Mouse (Mus musculus) kidney, adult 11 months (tissue): ENCODE measurements around the gene Slirp.
A peak's percentile ranks its signal among the peaks of the same experiment; 100 is the strongest.
"Not testable (repeated sequence)": the region's sequence is repeated elsewhere in the genome, so short reads cannot be mapped to it uniquely, and the experiment has no call there.

Experiments used
- DNase-seq: peaks from one replicate; pipeline ENCODE4 v3.0.0; 2022

Slirp gene

DNA sequence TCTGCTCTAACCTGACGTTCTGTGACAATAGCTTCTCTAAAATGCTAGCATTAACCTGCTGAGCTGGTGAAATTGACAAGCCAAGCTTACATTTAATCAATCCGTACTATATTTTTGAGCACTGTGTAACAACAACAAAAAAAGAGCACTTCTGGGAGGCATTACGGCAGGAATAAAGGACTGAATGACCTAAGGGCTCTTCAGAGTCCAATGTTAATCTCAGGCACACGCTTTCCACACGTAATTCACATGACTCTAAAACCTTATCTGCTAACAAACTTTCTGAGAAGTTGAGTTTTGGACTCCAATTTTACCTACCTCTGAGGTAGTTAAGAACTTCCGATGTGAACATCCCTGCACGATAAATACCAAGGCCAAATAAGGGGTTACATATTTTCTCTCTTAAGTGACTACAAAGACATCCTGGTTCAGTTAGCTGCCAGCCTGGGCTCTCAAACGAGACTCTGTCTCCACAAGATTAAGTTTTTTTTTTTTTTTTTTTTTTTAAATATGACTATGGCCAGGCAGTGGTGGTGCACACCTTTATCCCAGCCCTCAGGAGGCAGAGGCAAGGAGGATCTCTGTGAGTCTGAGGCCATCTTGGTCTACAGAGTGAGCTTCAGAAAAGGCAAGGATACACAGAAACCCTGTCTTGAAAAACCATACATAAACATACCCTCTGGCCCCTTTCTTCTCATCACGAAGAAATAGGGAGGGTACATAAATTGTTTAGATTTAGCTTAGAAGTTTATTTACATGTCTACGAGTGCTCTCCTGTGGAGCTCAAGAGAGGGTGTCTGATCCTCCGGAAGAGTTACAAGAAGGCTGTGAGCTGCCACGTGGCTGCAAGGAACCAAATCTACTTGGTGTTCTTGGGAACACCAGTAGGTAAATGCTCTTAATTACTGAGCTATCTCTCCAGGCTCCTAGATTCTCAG, 1.2 kb upstream of the Slirp start:
- no peak for DNase-seq

DNA sequence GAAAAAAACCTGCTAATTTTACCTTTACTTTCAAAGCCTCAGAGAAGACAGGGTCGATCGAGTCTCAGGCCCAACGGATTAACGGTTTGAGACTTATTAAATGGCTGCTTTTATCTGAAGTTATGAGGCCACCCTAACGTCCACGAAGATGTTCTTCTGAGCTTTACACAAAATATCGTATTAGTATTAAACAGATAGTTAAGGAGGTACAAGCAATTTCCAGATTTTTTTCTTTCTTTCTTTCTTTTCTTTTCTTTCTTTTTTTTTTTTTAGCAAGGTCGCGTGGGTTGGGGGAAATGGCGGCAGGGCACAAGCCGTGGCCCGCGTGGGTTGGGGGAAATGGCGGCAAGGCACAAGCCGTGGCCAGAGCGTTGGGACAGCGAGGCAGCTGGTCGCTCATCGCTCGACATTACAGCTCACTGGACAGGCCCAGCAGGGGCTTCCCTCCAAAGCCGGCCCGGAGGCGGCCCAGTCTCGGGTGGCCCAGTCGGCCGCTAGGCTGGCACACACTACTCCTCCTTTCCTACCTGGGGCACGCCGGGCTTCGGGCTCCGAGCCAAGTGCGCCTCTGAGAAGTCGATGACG, 489 bp upstream of the Slirp start:
- no peak for DNase-seq

DNA sequence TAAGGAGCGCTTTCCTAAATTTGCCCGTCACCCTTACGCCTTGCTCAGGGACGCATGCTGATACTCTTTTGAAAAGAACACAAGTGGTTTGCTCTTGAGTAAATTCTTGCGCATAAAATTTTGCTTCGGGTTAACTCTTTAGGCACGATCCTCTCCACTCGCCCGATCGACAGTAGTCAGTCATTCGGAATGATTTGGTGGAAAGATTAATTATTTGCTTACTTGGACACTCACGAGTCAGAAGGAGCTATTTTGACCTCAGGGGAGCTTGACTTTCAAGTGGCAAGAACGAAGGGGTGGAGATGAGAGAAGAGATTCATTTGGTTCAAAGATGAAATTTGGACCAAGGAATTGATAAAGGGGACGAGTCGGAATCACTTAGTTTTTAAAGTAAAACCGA, 515 bp downstream of the Slirp start:
- DNase-seq = peak; percentile 21

DNA sequence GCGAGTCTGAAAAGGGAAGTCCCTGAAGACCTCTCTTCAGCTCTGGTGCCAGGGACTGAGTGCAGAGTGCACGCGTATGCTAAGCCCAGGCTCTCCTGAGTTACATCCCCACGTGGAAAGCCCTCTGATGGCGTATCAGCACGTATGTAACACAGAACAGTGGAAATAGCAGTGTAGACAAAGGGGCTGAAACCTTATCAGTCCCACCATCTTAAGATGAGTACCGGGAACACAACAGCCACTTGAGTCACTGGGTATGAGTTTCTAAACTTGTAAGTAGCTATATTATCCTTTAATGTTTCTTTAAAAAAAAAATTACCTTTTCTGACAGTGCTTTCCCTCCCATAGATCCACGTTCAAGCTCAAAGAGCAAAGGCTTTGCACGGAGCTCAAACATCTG, 5.8 kb downstream of the Slirp start:
- DNase-seq = no peak

DNA sequence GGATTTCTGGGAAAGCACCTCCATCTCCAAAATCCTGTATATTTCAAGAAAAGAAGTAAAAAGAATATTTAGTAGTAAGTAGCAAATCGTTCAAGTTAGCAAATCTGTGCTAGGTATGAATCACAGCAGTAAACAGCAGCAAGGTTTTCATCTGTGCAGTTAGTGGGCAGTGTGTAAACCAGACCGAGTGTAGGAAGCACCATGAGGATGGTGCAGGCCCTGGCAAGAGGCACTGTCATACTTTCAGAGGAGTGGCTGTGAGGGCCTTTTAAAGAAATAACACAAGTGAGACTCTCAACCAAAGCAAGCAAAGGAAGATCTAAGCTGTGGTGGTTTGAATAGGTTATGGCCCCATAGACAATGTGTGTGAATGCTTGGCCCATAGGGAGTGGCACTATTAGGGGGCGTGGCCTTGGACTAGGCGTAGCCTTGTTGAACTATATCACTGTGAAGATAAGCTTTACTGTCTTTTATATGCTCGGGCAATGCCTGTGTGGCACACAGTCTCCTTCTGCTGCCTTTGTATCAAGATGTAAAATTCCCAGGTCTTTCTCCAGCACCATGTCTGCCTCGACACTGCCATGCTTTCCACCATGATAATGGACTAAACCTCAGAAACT, 21.1 kb downstream of the Slirp start:
- no peak for DNase-seq

DNA sequence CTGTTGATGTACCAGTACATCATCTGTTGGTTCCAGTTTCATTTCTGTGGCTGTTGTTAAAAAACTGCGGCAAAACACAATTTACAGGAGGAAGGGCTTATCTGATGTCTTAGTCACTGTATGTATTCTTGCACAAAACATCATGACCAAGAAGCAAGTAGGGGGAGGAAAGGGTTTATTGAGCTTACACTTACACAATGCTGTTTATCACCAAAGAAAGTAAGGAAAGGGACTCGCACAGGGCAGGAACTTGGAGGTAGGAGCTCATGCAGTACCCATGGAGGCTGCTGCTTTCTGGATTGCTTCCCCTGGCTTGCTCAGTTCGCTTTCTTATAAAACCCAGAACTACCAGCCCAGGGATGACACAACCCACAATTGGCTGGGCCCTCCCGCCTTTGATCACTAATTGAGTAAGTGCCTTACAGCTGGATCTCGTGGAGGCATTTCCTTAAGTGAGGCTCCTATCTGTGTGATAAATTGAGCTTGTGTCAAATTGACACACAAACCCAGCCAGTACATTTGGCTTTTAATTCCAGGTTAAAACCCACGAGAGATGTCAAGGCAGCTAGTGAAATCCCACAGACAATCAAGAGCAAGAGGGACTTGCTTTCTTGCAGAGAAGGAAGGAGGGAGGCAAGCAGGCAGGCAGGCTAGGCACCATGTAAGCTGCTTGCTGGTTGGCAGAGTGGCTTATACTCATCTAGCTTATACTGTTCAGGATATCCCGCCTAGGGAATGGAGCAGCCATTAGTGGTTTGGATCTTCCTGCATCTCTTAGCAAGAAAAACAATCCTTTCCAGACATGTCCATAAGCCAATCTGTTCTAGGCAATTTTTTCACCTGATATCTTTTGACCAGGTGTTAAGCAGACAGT, 26.8 kb downstream of the Slirp start:
- DNase-seq = no peak

DNA sequence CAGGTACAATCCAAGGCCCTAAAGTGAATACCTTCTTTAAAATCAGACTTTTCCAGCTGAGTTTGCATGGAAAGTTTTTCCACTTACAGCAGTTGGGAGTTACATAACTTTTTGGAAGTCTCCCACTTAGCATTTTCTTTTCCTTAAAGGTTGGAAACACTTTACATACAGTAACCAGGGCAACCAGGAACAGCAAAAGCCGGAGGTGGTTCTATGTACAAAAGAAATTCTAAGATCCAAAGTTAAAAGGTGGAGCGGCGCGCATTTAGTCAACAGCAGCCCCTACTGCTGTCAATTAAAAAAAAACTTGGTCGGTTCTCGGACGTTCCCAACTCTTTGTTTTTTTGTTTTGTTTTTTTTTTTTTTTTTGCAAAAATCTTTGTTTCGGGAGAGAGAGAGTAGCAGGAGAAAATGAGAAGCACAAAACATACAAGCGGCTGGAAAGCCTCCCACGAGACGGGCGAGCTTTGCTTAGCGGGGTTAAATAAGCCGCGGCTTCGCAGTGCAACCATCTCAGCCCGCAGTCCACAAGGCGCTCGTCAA, 27.8 kb downstream of the Slirp start:
- DNase-seq = peak; percentile 18

DNA sequence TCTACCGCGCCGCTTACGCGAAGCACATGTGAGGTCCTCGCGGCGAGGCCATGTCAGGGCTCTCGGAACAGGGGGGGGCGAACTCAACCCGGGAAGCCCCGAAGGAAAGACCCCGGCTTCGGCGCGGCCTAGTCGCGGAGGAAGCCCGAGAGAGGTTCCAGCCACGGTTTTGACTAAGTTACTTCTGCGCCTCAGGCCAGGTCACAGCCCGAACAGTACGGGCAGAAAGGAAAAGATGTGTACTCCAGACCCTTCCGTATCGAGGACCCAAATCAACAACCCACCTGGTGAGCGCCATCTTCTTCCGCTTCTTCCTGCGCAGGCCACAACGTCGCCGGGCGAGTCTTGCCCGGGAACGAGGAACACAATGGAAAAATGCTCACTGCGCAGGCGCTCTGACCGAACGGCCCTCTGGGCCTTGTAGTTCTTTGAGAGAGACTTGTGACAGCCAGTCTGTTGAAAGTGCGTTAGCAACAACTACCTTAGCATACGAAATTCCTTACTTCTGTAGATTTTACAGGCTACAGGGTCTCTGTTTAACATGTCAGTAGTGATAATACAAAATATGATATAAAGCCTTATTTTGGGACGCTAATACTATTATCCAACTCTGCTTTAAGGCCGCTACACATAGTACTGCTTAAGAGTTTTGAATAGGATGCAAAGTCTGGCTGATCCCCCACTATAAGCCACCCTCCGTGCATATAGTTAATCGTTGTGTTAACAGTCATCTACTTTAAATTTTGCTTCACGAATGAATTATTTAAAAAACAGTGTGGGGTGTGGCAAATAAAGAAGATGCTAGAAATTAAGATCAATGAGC, 28.5 kb downstream of the Slirp start, which contains the start of gene Snw1:
TSS of gene Snw1 (minus strand) at position 311 of the 823 bp plus-strand sequence.
- peak; percentile 95 for DNase-seq

DNA sequence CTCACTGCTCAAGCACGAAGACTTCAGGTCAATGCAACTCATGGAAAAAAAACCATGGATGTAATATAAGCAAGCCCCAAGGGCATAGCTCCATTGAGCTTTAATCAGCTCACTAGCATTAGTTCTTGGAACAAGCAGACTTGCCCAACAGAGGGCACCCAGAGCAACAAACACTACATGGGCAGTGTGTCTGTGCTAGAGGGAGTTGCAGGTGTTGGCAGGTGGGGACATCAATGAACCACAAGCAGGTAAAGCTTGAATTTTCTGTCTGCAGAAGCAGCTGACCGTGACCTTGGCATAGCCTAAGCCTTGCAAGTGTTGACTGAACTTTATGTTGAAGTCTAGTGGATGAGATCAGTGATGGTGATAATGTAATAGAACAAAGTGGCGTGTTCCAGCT, 31.1 kb downstream of the Slirp start:
- no peak for DNase-seq

DNA sequence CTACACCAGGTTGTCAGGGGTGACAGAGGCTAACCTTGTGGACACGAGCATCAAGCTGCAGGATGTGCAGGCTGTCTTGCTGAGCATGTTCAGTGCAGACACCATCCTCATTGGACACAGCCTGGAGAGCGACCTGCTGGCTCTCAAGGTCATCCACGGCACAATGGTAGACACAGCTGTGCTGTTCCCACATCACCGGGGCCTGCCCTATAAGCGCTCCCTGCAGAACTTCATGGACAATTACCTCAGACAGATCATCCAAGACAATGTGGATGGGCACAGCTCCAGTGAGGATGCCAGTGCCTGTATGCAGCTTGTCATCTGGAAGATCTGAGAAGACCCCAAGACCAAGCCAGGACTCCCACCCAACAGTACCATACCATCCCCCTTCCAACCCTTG, 38.8 kb downstream of the Slirp start:
- not testable (repeated sequence) for DNase-seq

DNA sequence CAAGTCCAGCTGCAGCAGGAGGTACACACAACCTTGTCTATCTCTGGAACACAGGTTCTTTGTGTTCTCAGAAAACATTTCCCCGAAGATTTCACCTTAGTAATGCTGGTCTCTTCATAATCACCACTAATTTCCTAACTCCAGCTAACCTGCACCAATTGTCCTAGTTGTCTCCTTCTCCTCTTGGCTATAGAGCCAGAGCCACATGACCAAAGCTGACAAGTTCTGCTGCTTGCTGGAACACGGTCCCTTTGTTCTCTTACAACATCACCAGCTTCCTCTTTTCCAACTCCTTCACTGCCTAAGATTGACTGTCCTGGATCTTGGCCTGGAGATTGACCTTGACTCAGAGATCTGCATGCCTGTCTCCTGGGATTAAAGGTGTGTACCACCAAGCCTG, 45.0 kb downstream of the Slirp start:
- DNase-seq = not testable (repeated sequence)

DNA sequence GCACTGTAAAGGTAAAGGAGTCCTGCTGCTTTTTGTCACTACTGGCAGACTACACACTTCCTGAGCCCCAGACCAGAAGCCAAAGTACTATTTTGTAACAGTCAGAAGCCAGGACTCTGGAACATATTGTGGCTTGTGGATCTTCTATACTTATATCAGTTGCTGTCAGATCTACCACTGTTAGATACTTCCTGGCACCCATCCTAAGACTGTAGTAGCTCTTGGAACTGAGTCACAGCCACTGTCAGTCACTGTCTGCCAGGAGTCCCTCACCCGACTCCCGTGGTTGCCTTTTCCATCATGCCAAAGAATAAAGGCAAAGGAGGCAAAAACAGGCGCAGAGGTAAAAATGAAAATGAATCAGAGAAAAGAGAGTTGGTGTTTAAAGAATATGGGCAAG, 50.7 kb downstream of the Slirp start, which contains the start of gene Gm5788:
TSS of gene Gm5788 (plus strand) at position 301 of the 400 bp plus-strand sequence.
- DNase-seq = not testable (repeated sequence)
